Mouse (Mus musculus) megakaryocyte, embryonic 14.5 days (primary cell): Measurements from ENCODE around the gene Olfr632.

Source experiments
- FLI1 ChIP-seq: IDR thresholded peaks from 2 replicates; pipeline ENCODE4 v1.6.1; 2012; ENCODE audit warnings: low read length, inconsistent platforms, mixed read lengths
- GATA1 ChIP-seq: IDR thresholded peaks from 3 replicates; pipeline ENCODE4 v1.6.1; 2012; ENCODE audit warnings: mixed read lengths, low read length, inconsistent platforms, borderline replicate concordance

DNA sequence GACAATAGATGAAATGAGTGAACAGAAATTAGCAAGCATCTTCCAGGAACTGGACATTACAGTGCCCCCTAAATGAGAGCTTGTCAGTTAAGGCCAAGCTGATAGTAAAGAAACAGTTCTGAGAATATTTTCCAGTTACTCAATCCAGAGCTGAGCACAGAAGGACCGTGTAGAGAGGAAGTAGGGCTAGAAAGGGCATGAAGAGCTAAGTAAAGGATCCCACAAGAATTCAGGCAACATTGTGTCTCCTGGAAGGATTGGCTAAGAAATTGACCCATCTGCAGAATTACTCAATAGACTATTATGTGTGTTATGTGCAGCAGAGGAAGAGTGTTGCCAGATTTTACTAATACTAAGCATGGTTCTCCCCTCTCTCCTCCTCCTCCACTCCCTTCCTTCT, 37.6 kb downstream of the Olfr632 start:
- TF ChIP-seq GATA1 (no peak), FLI1 (no peak)
